Mouse (Mus musculus) neural tube, embryonic 14.5 days (tissue): Measurements from ENCODE around the gene Mprip. TPM values are rescaled to one million over a fixed set of nuclear protein-coding genes. Genes with fewer than 3 reads are reported as not detected.

Source experiments
- ATAC-seq: fragments of 200-750 bp; cut with Nextera tagmentation; 2 replicates; pipeline ENCODE4 v1.8.0; 2017; ENCODE audit warnings: low read depth, mild to moderate bottlenecking, moderate TSS enrichment, moderate library complexity
- H3K27ac ChIP-seq: fragments of 300-500 bp; sonication (generic); 2 replicates; pipeline ENCODE4 v1.5.1; 2014; ENCODE audit warnings: low read depth, mild to moderate bottlenecking, control low read depth, low read length, moderate library complexity, mixed read lengths
- H3K27me3 ChIP-seq: fragments of 300-500 bp; sonication (generic); 2 replicates; pipeline ENCODE4 v1.6.1; 2014; ENCODE audit warnings: low read length; ENCODE audit not compliant: control insufficient read depth, insufficient read depth
- H3K36me3 ChIP-seq: fragments of 300-500 bp; sonication (generic); 2 replicates; pipeline ENCODE4 v1.6.1; 2014; ENCODE audit warnings: low read length, mixed read lengths; ENCODE audit not compliant: control insufficient read depth, insufficient read depth
- H3K4me1 ChIP-seq: fragments of 300-500 bp; sonication (generic); 2 replicates; pipeline ENCODE4 v1.6.1; 2014; ENCODE audit warnings: low read length; ENCODE audit not compliant: control insufficient read depth, insufficient read depth
- H3K4me2 ChIP-seq: fragments of 300-500 bp; sonication (generic); 2 replicates; pipeline ENCODE4 v1.6.1; 2014; ENCODE audit warnings: mild to moderate bottlenecking, low read depth, low read length, control low read depth
- H3K4me3 ChIP-seq: fragments of 300-500 bp; sonication (generic); 2 replicates; pipeline ENCODE4 v1.5.1; 2014; ENCODE audit warnings: low read depth, low read length, control low read depth, mixed read lengths
- H3K9ac ChIP-seq: fragments of 300-500 bp; sonication (generic); replicated peaks from 2 replicates; pipeline ENCODE4 v1.6.1; 2014; ENCODE audit warnings: low read depth, mild to moderate bottlenecking, control low read depth, low read length, mixed read lengths
- H3K9me3 ChIP-seq: fragments of 300-500 bp; sonication (generic); 2 replicates; pipeline ENCODE4 v1.6.1; 2016; ENCODE audit warnings: low read length; ENCODE audit not compliant: control insufficient read depth
- WGBS: fragments of 180-500 bp; shearing (Covaris S2); extraction: QIAGEN DNeasy Blood & Tissue Kit; methylation state at CpG from one replicate; pipeline ENCODE4 v1.1.7; 2014; 5-methylcytosine and 5-hydroxymethylcytosine counted together
- polyA plus RNA-seq: library from polyadenylated mRNA; unstranded; fragments of >200 nt; fragmentation: Nextera tagmentation; extraction: Ambion mirVana; gene quantifications from 2 replicates; pipeline ENCODE4 v1.2.1, GENCODE M21; 2014

Gene Mprip
- polyA plus RNA-seq, 1 experiment from 2014 or later, result 54.6 TPM

- H3K27ac ChIP-seq, result no peak overlapping the region
- no peak overlapping the region for H3K9ac ChIP-seq
- ATAC-seq, result no peak
- H3K4me2 ChIP-seq, result no peak overlapping the region
- H3K9me3 ChIP-seq, result no peaks in the 10 kb centered on the region
- H3K27me3 ChIP-seq, result no peaks in the 10 kb centered on the region
- WGBS, result 84% methylated on average over 1 of the region's 1 CpGs
- peaks cover 32% of the 10 kb centered on the region for H3K36me3 ChIP-seq
- H3K4me3 ChIP-seq, result no peak overlapping the region
- H3K4me1 ChIP-seq, result no peaks in the 10 kb centered on the region; the same call in 1 of the 2 replicates
These were observed 153.2 kb downstream of the Mprip start for GRCm38 (mm10) chr11:59814311-59814710.

- H3K36me3 ChIP-seq, result peaks cover 38% of the 10 kb centered on the region
- no peak overlapping the region for H3K4me2 ChIP-seq
- H3K27me3 ChIP-seq, result no peaks in the 10 kb centered on the region
- no peak for ATAC-seq
- no peak overlapping the region for H3K27ac ChIP-seq
- H3K4me1 ChIP-seq, result no peaks in the 10 kb centered on the region; the same call in 1 of the 2 replicates
- no peak overlapping the region for H3K9ac ChIP-seq
- WGBS, result 82% methylated on average over 6 of the region's 6 CpGs
- no peaks in the 10 kb centered on the region for H3K9me3 ChIP-seq
- no peak overlapping the region for H3K4me3 ChIP-seq
These were observed 153.8 kb downstream of the Mprip start for GRCm38 (mm10) chr11:59814936-59815335.

GRCm38 (mm10) chr11:59815482-59816065 is 154.5 kb downstream of the Mprip start:
- Histone ChIP-seq H3K9me3 (no peaks in the 10 kb centered on the region), H3K36me3 (peaks cover 44% of the 10 kb centered on the region), H3K4me2 (no peak overlapping the region), H3K27me3 (no peaks in the 10 kb centered on the region), H3K4me3 (no peak overlapping the region), H3K27ac (no peak overlapping the region), H3K4me1 (no peaks in the 10 kb centered on the region; the same call in 1 of the 2 replicates), H3K9ac (no peak overlapping the region)
- 93% methylated on average over 6 of the region's 6 CpGs for WGBS
- ATAC-seq, result no peak

- Histone ChIP-seq H3K4me3 (no peak overlapping the region), H3K9me3 (no peaks in the 10 kb centered on the region), H3K36me3 (peaks cover 62% of the 10 kb centered on the region), H3K9ac (no peak overlapping the region), H3K27ac (no peak overlapping the region), H3K27me3 (no peaks in the 10 kb centered on the region), H3K4me2 (no peak overlapping the region), H3K4me1 (no peaks in the 10 kb centered on the region)
- WGBS, result 99% methylated on average over 3 of the region's 3 CpGs
- ATAC-seq, result no peak
These were observed 156.8 kb downstream of the Mprip start for GRCm38 (mm10) chr11:59817916-59818315.

GRCm38 (mm10) chr11:59821625-59822024 is 160.5 kb downstream of the Mprip start:
- Histone ChIP-seq H3K4me1 (no peaks in the 10 kb centered on the region), H3K4me3 (no peak overlapping the region), H3K36me3 (peaks cover 80% of the 10 kb centered on the region), H3K9me3 (no peaks in the 10 kb centered on the region), H3K4me2 (no peak overlapping the region), H3K27ac (no peak overlapping the region), H3K9ac (no peak overlapping the region), H3K27me3 (no peaks in the 10 kb centered on the region)
- 93% methylated on average over 3 of the region's 3 CpGs for whole genome bisulfite sequencing
- ATAC-seq, result no peak

Other genes starting within 250 kb of the Mprip start
- 20.9 and 21.4 TPM in 2 replicates for gene Jmjd4, start 211.3 kb upstream of the Mprip start, polyA plus RNA-seq
- 622 and 695 TPM in 2 replicates for gene Snap47, start 210.1 kb upstream of the Mprip start, polyA plus RNA-seq
- gene Zfp867, start 188.8 kb upstream of the Mprip start, polyA plus RNA-seq, result 13.9 and 15.0 TPM in 2 replicates
- gene Zkscan17, start 134.6 kb upstream of the Mprip start, polyA plus RNA-seq, result 11.3 and 13.0 TPM in 2 replicates
- gene Nlrp3, start 119.7 kb upstream of the Mprip start, polyA plus RNA-seq, result 0.12 and 0.17 TPM in 2 replicates
- 0.12 TPM in 1 of 2 replicates, not detected in the other for gene Olfr222, start 85.1 kb upstream of the Mprip start, polyA plus RNA-seq
- not detected in 2 replicates for gene Olfr223, start 68.0 kb upstream of the Mprip start, polyA plus RNA-seq
- 3.6 and 4.4 TPM in 2 replicates for gene Pld6, start 126.3 kb downstream of the Mprip start, polyA plus RNA-seq
- gene Flcn, start 148.7 kb downstream of the Mprip start, polyA plus RNA-seq, result 39.3 and 41.6 TPM in 2 replicates
- gene Nt5m, start 178.1 kb downstream of the Mprip start, polyA plus RNA-seq, result 69.6 and 80.7 TPM in 2 replicates
- gene Cops3, start 178.5 kb downstream of the Mprip start, polyA plus RNA-seq, result 211 and 212 TPM in 2 replicates